Mouse (Mus musculus) stomach, postnatal 0 days (tissue): ENCODE measurements around the gene Nnat.

ENCODE experiments used
- CTCF ChIP-seq: IDR thresholded peaks from 2 replicates; pipeline ENCODE4 v1.5.1; 2016; ENCODE audit warnings: antibody characterized with exemption, low read depth, mild to moderate bottlenecking, moderate library complexity
- EP300 ChIP-seq: optimal IDR thresholded peaks from 2 replicates; pipeline ENCODE3; 2016; ENCODE audit warnings: antibody characterized with exemption

DNA sequence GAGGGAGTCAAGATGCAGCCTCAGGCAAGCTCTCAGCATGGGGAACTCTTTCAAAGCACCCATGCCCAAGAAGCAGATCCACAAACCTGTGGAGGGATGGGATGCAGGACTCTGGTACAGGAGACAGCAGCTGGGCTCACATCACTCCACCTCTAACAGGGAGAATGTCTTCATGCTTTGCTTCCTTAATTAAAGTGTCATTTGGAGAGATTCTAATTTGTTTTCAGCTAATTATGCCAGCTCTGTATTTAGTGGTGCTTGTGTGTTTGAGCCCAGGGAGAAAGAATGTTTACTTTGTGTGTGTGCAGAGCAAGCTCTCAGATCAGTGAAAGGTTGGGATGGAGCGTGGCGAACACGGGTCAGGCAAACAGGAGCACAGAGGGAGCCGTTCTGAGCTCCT, 17.5 kb upstream of the Nnat start:
- no peak for TF ChIP-seq CTCF
- TF ChIP-seq EP300, result no peak
